Mouse (Mus musculus): ENCODE measurements around the gene 9230102O04Rik. TPM values are rescaled to one million over a fixed set of nuclear protein-coding genes. Genes with fewer than 3 reads are reported as not detected.

Gene 9230102O04Rik
- polyA plus RNA-seq (2017; shearing (Covaris generic)), result 1 to 10 TPM; 1.6 to 3.6 TPM

DNA sequence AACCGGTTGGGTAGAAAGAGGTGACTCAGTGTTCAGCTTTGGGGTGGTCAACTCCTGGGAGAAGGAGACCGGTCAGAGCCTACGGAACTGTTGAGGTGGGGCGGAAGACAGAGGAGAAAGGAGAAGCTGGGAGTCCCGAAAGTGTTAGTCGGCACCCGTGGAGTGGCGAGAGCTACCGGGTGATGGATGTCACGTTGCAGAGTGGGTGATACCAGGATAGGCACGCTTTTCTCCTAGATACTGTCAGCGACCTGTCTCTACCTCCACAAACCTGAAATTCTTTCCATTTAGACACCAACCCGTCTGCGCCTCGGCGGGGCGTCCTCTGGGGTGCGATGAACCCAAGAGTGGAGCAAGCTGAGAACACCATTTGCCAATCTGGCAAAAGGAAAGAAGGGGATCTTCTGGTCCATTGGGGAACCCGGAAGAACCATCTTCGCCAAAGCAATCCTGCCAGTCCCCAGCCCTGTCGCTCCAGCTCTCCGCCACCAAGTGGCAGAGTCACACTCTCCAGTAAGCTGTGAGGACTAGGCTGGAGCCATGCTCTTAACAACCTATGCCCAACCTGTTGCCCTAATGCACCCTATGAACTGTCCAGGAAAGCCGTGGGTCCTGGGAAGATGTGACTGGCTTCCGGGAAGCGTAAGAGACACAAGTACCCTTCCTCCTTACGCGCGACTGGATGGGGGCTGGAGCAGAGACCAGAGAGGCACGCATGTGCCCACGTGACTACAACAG lies at the start of gene 9230102O04Rik:
Gene 9230102O04Rik, minus strand, starts transcription at position 628 of the 738 bp plus-strand sequence.

DNA sequence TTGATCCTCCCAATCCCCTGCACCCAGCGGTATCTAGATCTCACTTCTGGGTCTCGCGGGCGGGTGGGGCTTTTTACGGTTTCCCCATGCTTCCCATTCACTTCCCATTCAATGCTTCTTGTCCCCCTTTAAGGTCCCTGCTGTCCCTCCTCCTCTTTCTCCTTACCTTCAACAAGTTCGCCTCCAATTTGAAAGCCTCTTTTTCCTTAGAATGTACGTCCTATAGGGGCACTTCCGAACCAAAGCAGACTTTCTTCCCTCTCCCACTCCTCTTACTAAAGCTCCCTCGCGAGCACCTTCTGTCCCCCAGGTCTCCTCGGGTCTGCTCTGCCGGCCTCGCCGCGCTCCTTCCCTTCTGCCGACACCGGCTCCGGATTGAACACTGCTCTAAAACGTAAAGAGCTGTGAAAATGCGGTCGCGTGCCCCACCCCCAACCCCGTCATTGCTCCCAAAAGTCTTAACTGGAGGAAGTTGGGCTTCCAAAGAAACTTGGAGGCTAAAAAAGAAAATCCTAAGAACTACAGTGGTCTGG lies 377 bp upstream of the 9230102O04Rik start, which contains the start of gene Gata3:
Gene Gata3, minus strand, starts transcription at position 384 of the 533 bp plus-strand sequence.

DNA sequence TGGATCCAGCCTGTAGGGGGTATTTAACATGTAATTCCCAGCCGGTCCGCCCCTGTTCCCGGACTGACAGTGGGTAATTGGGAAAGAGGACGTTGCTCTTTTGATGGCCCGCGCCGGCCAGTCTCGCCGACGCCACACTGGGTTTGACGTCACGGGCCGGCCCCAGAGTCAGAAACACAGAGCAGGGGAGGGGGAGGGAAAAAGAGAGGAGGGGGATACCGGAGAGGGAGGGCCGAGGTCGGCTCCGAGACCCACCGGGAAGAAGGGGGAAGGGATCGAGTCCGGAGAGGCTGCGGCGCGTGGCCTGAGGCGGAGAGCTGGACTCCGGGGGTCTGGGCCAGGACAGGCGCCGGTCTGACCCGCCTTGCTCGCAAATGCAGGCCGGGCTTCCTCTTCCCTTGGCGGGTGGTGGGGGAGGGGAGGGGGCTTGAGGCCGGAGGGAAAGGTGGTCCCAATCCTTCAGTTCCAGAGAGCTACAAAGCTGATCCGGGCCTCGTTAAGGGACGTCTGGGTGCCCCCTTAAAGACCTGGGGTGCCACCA lies 8.2 kb downstream of the 9230102O04Rik start, which contains the start of gene 4930412O13Rik:
Gene 4930412O13Rik, plus strand, starts transcription at position 202 of the 541 bp plus-strand sequence.

Other genes with a start within 250 kb of the 9230102O04Rik start
- under 1 TPM; 0.35 to 0.37 TPM for gene 4930412O13Rik, start 8.3 kb downstream of the 9230102O04Rik start, polyA plus RNA-seq (2017; shearing (Covaris generic))
- 100 to 1,000 TPM; 152 to 154 TPM for gene Gata3, start 494 bp upstream of the 9230102O04Rik start, polyA plus RNA-seq (2017; shearing (Covaris generic))
- 10 to 100 TPM; 19.6 to 29.4 TPM for gene Taf3, start 159.1 kb upstream of the 9230102O04Rik start, polyA plus RNA-seq (2017; shearing (Covaris generic))
- 100 to 1,000 TPM; 390 to 421 TPM for gene Atp5c1, start 191.0 kb upstream of the 9230102O04Rik start, polyA plus RNA-seq (2017; shearing (Covaris generic))
- gene Kin, start 191.1 kb upstream of the 9230102O04Rik start, polyA plus RNA-seq (2017; shearing (Covaris generic)), result 10 to 100 TPM; 29.4 to 57.3 TPM
- under 1 TPM in 1 of 2 experiments, not detected in 1; 0.75 TPM for gene Itih2, start 241.9 kb upstream of the 9230102O04Rik start, polyA plus RNA-seq (2017; shearing (Covaris generic))

Data from inflammation-experienced regulatory T-cells (primary cell).